Mouse (Mus musculus) 3T3-L1 (cell line): Measurements from ENCODE around the gene Arl14.

Experiments used
- DNase-seq: peaks from one replicate; pipeline ENCODE4 v3.0.0-alpha.2; 2015; ENCODE audit warnings: low read depth, low spot score

The Arl14 gene

GRCm38 (mm10) chr3:69271812-69272211, 49.6 kb downstream of the Arl14 start:
- peak; percentile 94 for DNase-seq
